Comparison of ENCODE assay signal across 19 mouse cellular contexts in the genomic region with DNA sequence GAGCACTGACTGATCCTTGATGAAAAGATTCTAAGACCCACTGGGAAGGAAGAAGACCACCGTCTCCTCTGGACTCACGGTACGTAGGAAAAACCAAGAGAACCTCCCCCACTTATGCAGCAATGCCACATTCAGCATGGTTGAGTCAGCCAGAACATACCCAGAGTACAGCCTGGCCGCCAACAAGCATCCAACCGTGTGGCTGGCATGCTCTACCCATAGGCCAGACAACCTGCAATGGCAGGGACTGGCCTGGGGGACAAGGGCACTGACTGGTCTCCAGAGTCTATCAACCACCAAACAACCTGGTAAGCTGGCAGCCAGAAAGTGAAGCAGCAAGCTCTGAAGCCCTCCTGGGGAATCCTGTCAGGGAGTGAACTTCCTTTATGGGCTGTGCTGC. TPM values are rescaled to one million over a fixed set of nuclear protein-coding genes. Genes with fewer than 3 reads are reported as not detected.
DNase-seq lines count a peak whose midpoint lies in the region; ATAC-seq and TF ChIP-seq lines count a peak whose summit lies in the region.
"Had no signal": no experiment of that assay in that cellular context is flagged by ENCODE, and none has a peak within 500 bp of the region (broad histone marks: within the 10 kb centered on the region; RNA-seq: fewer than 3 reads in every experiment).

No protein-coding gene starts in this region.

- intact Hi-C loops in gastrocnemius, adult 2 months (cut with DNase I) = loop anchor here (5.0 kb wide), 1 partner anchor 44 kb away; a partner anchor contains a TSS

- peak; percentile 23 for ATAC-seq in Patski
- ATAC-seq: activated CD4-positive, CD25-positive, alpha-beta regulatory T cell, adult 4 months; forebrain, embryonic 13.5 days; forebrain, embryonic 15.5 days; forebrain, postnatal 0 days had no signal

- no peak for TF ChIP-seq CTCF in gastrocnemius, adult 2 months (IDR thresholded peaks at IDR 0.05)
- TF ChIP-seq CTCF in Patski (IDR thresholded peaks at IDR 0.05) = no peak

- POLR2A ChIA-PET in Patski (lab: Charles Lee) = interaction anchor here (0.6 to 2.1 kb wide), 3 partner anchors 10 to 25 kb away, joined by 4 to 7 read pairs (median 5); no protein-coding TSS in a partner anchor

- no peak overlapping the region for H3K4me3 ChIP-seq in gastrocnemius, adult 2 months
- H3K4me3 ChIP-seq: embryonic facial prominence, embryonic 10.5 days; embryonic facial prominence, embryonic 12.5 days; forebrain, embryonic 13.5 days; forebrain, embryonic 15.5 days had no signal

- peak; percentile 69 to 77 for DNase-seq in cerebellum, postnatal 14 days
- no peak for DNase-seq in cerebellum, adult 8-10 months
- DNase-seq in gastrocnemius, adult 2 months = no peak
- no peak for DNase-seq in gastrocnemius, postnatal 25 days
- no peak for DNase-seq in Patski (ENCODE audit: low read depth, low spot score)
- DNase-seq in thymus, postnatal 36 days = no peak
- DNase-seq: adrenal gland, adult 8-10 months; adrenal gland, postnatal 14 days; adrenal gland, postnatal 36 days; cerebellum, adult 11-12 months; cerebellum, adult 2 months; forebrain, postnatal 0 days had no signal

- peak overlapping the region; percentile 70 for H3K27ac ChIP-seq in gastrocnemius, adult 2 months
- H3K27ac ChIP-seq: embryonic facial prominence, embryonic 10.5 days; embryonic facial prominence, embryonic 12.5 days; forebrain, embryonic 13.5 days; forebrain, embryonic 15.5 days had no signal

- CTCF ChIA-PET in Patski (lab: Charles Lee) = no interaction called here

- in situ Hi-C loops in Patski (cut with MboI; ENCODE audit: low pct_unique_long_range_greater_than_20kb) = no loop called here

- H3K27me3 ChIP-seq in Patski = no peaks in the 10 kb centered on the region
- H3K27me3 ChIP-seq: embryonic facial prominence, embryonic 12.5 days; forebrain, embryonic 13.5 days; forebrain, embryonic 15.5 days had no signal

RNA-seq across cellular contexts. Expression of a gene that starts 18.9 kb away (rescaled TPM):
- 10 to 100 TPM; 15.7 to 65.1 TPM for total RNA-seq in gastrocnemius, adult 2 months (2021)
- 10 to 100 TPM; 12.4 to 16.9 TPM for total RNA-seq in gastrocnemius, postnatal 25 days (2021)
- polyA plus RNA-seq in Patski (2021) = 111 TPM
- polyA plus RNA-seq: activated CD4-positive, CD25-positive, alpha-beta regulatory T cell, adult 4 months had no signal

RNA-seq across cellular contexts. Expression of a gene that starts 41.7 kb away (rescaled TPM):
- under 1 TPM; 0.06 to 0.18 TPM for total RNA-seq in gastrocnemius, adult 2 months (2021)
- under 1 TPM; 0.11 to 0.26 TPM for total RNA-seq in gastrocnemius, postnatal 25 days (2021)
- polyA plus RNA-seq in Patski (2021) = 7.8 TPM
- total RNA-seq: forebrain, postnatal 0 days had no signal
- polyA plus RNA-seq: C2C12; embryonic facial prominence, embryonic 12.5 days; forebrain, embryonic 11.5 days; forebrain, embryonic 13.5 days had no signal

Comparison
In these comparisons a context has a peak if more than half of its experiments do, and no peak if none do; other contexts are left out.
1. DNase-seq: peak in cerebellum, postnatal 14 days (2 of 2); none in cerebellum, adult 8-10 months (single experiment), gastrocnemius, adult 2 months (single experiment), gastrocnemius, postnatal 25 days (single experiment), Patski (single experiment) and thymus, postnatal 36 days (0 of 2).